Mouse (Mus musculus): ENCODE results near the gene Ap2a1. TPM values are rescaled to one million over a fixed set of nuclear protein-coding genes. Genes with fewer than 3 reads are reported as not detected.
A peak's percentile ranks its signal among the peaks of the same experiment; 100 is the strongest.

The Ap2a1 gene
- polyA plus RNA-seq, 1 experiment = 60.3 TPM

- peaks cover 2% of the 10 kb centered on the region for H3K4me1 ChIP-seq (ENCODE audit: control insufficient read depth, insufficient read depth, low read length)
Observed at GRCm38 (mm10) chr7:44896499-44896898, 32.8 kb downstream of the Ap2a1 start.

GRCm38 (mm10) chr7:44895593-44896434, 33.5 kb downstream of the Ap2a1 start, which contains the start of gene Fuz:
Gene Fuz (plus strand): TSS chr7:44896079.
- H3K27ac ChIP-seq (ENCODE audit: control insufficient read depth, insufficient read depth, low read depth, low read length, poor library complexity) = peak within 1 kb of the TSS; percentile 46
- TF ChIP-seq CTCF (IDR thresholded peaks at IDR 0.05; ENCODE audit: control insufficient read depth, insufficient read depth, low read length) (peak; percentile 34; the same call in 1 of the 2 replicates), POLR2A (IDR thresholded peaks at IDR 0.05; ENCODE audit: borderline replicate concordance, control insufficient read depth, low read depth, low read length) (peak; percentile 38; the same call in 1 of the 2 replicates)
- peak within 1 kb of the TSS; percentile 69 for H3K4me3 ChIP-seq (replicated peaks; ENCODE audit: control insufficient read depth, low read depth, low read length)
- under 1% methylated on average over 34 of the region's 34 CpGs for WGBS
- peaks cover 3% of the 10 kb centered on the region for H3K4me1 ChIP-seq (ENCODE audit: control insufficient read depth, insufficient read depth, low read length)

More at GRCm38 (mm10) chr7:44896499-44896898, 32.8 kb downstream of the Ap2a1 start:
- 39% methylated on average over 10 of the region's 10 CpGs for WGBS
- H3K4me3 ChIP-seq (replicated peaks; ENCODE audit: control insufficient read depth, low read depth, low read length) = peak overlapping the region; percentile 69
- peak overlapping the region; percentile 46 for H3K27ac ChIP-seq (ENCODE audit: control insufficient read depth, insufficient read depth, low read depth, low read length, poor library complexity)
- TF ChIP-seq POLR2A (IDR thresholded peaks at IDR 0.05; ENCODE audit: borderline replicate concordance, control insufficient read depth, low read depth, low read length) (no peak), CTCF (IDR thresholded peaks at IDR 0.05; ENCODE audit: control insufficient read depth, insufficient read depth, low read length) (no peak)

- H3K4me1 ChIP-seq (ENCODE audit: control insufficient read depth, insufficient read depth, low read length) = peaks cover 3% of the 10 kb centered on the region
- no peak overlapping the region for H3K27ac ChIP-seq (ENCODE audit: control insufficient read depth, insufficient read depth, low read depth, low read length, poor library complexity)
- H3K4me3 ChIP-seq (replicated peaks; ENCODE audit: control insufficient read depth, low read depth, low read length) = no peak overlapping the region
- TF ChIP-seq CTCF (IDR thresholded peaks at IDR 0.05; ENCODE audit: control insufficient read depth, insufficient read depth, low read length) = no peak
- no peak for TF ChIP-seq POLR2A (IDR thresholded peaks at IDR 0.05; ENCODE audit: borderline replicate concordance, control insufficient read depth, low read depth, low read length)
- 44% methylated on average over 7 of the region's 7 CpGs for WGBS
Observed at GRCm38 (mm10) chr7:44895206-44895592, 34.1 kb downstream of the Ap2a1 start.

DNA sequence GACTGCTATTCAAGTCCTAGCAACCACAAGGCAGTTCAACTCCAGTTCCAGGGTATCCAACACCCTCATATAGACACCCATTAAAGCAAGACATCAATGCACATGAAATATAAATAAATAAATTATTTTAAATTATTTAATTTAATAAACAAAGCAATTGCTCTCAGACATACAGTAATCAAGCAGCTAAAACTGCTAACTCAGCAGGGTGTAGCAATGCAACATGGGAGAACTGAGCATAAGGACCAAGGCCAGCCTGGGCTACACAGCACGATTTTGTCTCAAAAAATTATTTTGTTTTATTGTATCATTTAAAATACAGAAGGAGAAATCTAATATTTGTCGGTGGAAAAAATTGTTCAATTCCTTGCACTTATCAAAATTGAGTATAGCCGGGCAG, 35.1 kb downstream of the Ap2a1 start:
- 87% methylated on average over 3 of the region's 3 CpGs for WGBS
- no peak overlapping the region for H3K4me3 ChIP-seq (replicated peaks; ENCODE audit: control insufficient read depth, low read depth, low read length)
- TF ChIP-seq POLR2A (IDR thresholded peaks at IDR 0.05; ENCODE audit: borderline replicate concordance, control insufficient read depth, low read depth, low read length) (no peak), CTCF (IDR thresholded peaks at IDR 0.05; ENCODE audit: control insufficient read depth, insufficient read depth, low read length) (no peak)
- H3K27ac ChIP-seq (ENCODE audit: control insufficient read depth, insufficient read depth, low read depth, low read length, poor library complexity) = no peak overlapping the region
- H3K4me1 ChIP-seq (ENCODE audit: control insufficient read depth, insufficient read depth, low read length) = peaks cover 3% of the 10 kb centered on the region

DNA sequence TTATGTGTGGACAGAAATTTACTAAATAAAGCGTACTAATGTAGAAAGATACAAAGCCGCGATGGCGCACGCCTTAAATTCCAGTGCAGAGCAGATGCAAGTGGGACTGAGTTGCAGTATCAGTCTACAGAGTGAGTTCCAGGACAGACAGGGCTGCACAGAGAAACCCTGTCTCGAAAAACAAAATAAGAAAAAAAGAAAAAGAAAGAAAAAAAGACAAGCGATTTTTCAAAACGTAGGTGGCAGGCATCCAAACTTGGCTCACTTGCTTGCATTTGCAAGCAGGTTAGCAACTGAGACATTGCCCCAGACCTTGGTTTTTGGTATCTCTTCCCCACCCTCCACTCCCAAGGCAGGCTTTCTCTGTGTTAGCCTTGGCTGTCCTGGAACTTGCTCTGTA, 36.1 kb downstream of the Ap2a1 start:
- Histone ChIP-seq H3K4me1 (ENCODE audit: control insufficient read depth, insufficient read depth, low read length) (peaks cover 3% of the 10 kb centered on the region), H3K27ac (ENCODE audit: control insufficient read depth, insufficient read depth, low read depth, low read length, poor library complexity) (no peak overlapping the region)

DNA sequence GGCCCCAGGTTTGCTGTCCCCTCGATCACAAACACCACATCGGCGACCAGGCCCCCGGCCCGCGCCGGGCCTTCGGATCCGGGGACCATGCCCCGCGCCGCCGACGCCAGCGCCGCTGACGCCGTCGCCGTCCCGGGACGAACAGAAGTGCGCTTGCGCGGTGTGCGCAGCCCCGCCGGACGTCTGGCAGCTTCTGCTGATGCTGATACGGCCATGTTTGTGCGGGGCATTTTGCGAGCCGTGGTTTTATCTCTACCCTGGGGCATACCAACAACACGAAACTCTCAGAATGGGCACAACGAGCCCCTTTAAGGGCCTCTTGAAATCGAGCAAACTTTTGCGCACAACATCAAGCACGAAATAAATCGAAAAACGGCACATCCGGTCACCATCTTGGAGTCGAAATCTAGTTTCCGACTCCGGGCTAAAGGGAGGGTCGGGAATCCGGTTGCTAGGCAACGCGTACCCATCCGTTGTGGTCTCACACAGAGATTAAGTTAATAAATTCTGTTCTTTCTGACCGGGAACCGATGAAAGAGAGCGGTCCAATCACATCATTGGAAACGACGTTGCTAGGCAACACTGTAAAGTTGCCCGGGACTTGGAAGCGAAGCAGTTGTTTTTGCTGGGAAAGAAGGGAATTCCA, 36.9 kb downstream of the Ap2a1 start, which contains the start of gene Med25:
TSS of gene Med25 (minus strand) at position 437 of the 646 bp plus-strand sequence.
- Histone ChIP-seq H3K27ac (ENCODE audit: control insufficient read depth, insufficient read depth, low read depth, low read length, poor library complexity) (peak within 1 kb of the TSS; percentile 91), H3K4me3 (replicated peaks; ENCODE audit: control insufficient read depth, low read depth, low read length) (peak within 1 kb of the TSS; percentile 69), H3K4me1 (ENCODE audit: control insufficient read depth, insufficient read depth, low read length) (peaks cover 3% of the 10 kb centered on the region)
- TF ChIP-seq CTCF (IDR thresholded peaks at IDR 0.05; ENCODE audit: control insufficient read depth, insufficient read depth, low read length) = no peak
- peak; percentile 72; the same call in 1 of the 2 replicates for TF ChIP-seq POLR2A (IDR thresholded peaks at IDR 0.05; ENCODE audit: borderline replicate concordance, control insufficient read depth, low read depth, low read length)
- under 1% methylated on average over 56 of the region's 56 CpGs for WGBS

More for the DNA sequence above, 36.1 kb downstream of the Ap2a1 start:
- no peak overlapping the region for H3K4me3 ChIP-seq (replicated peaks; ENCODE audit: control insufficient read depth, low read depth, low read length)
- TF ChIP-seq POLR2A (IDR thresholded peaks at IDR 0.05; ENCODE audit: borderline replicate concordance, control insufficient read depth, low read depth, low read length) (no peak), CTCF (IDR thresholded peaks at IDR 0.05; ENCODE audit: control insufficient read depth, insufficient read depth, low read length) (no peak)
- 61% methylated on average over 8 of the region's 8 CpGs for WGBS

DNA sequence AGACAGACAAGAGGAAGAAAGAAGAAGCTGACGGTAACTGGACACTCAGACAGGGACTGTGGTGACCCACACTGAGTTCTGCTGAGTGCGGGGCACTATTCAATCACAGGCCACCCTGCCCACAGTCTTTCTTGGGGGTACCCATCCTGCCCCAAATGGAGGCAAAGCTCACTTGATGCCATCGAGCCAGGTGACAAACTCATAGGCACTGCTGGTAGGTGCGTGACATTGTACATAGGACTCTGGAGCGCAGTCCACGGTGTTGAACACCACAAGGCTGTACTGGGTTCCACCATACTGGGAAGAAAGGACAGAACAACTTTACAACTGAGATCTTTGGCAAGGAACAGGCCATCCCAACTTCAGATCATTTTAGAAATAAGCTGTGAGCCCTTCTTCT, 37.7 kb downstream of the Ap2a1 start:
- TF ChIP-seq POLR2A (IDR thresholded peaks at IDR 0.05; ENCODE audit: borderline replicate concordance, control insufficient read depth, low read depth, low read length) (no peak), CTCF (IDR thresholded peaks at IDR 0.05; ENCODE audit: control insufficient read depth, insufficient read depth, low read length) (no peak)
- Histone ChIP-seq H3K4me1 (ENCODE audit: control insufficient read depth, insufficient read depth, low read length) (peaks cover 3% of the 10 kb centered on the region), H3K4me3 (replicated peaks; ENCODE audit: control insufficient read depth, low read depth, low read length) (peak overlapping the region; percentile 69), H3K27ac (ENCODE audit: control insufficient read depth, insufficient read depth, low read depth, low read length, poor library complexity) (no peak overlapping the region)
- WGBS = 20% methylated on average over 6 of the region's 6 CpGs

DNA sequence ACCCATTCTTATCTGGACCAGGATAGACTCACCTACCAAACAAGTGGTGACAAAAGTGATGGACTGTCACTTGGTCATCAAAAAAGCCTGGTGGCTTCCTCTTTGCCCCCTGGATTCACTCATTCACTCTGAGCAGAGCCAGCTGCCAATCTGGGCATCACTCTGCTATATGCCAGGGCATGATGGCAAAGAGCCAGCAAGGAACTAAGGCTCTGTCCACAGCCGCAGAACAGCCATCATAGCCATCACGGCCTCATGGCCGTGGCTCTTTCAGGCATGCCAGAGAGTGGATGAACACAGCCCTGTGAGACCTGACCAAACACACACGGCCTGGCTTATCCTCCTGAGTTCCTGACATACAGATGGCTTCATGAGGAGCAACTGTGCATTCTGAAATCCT, 38.6 kb downstream of the Ap2a1 start:
- H3K27ac ChIP-seq (ENCODE audit: control insufficient read depth, insufficient read depth, low read depth, low read length, poor library complexity) = no peak overlapping the region
- TF ChIP-seq CTCF (IDR thresholded peaks at IDR 0.05; ENCODE audit: control insufficient read depth, insufficient read depth, low read length) = no peak
- TF ChIP-seq POLR2A (IDR thresholded peaks at IDR 0.05; ENCODE audit: borderline replicate concordance, control insufficient read depth, low read depth, low read length) = no peak
- WGBS = 86% methylated on average over 4 of the region's 4 CpGs
- H3K4me3 ChIP-seq (replicated peaks; ENCODE audit: control insufficient read depth, low read depth, low read length) = no peak overlapping the region
- H3K4me1 ChIP-seq (ENCODE audit: control insufficient read depth, insufficient read depth, low read length) = peaks cover 3% of the 10 kb centered on the region; the same call in 1 of the 2 replicates

Data from bone marrow, adult 2 months (tissue).